Mouse (Mus musculus): Measurements from ENCODE around the gene Clba1. TPM values are rescaled to one million over a fixed set of nuclear protein-coding genes. Genes with fewer than 3 reads are reported as not detected.
A peak's percentile ranks its signal among the peaks of the same experiment; 100 is the strongest.
"Not testable (repeated sequence)": the region's sequence is repeated elsewhere in the genome, so short reads cannot be mapped to it uniquely, and the experiment has no call there.

Clba1 gene
- total RNA-seq, 1 experiment from 2014 or later: not detected

DNA sequence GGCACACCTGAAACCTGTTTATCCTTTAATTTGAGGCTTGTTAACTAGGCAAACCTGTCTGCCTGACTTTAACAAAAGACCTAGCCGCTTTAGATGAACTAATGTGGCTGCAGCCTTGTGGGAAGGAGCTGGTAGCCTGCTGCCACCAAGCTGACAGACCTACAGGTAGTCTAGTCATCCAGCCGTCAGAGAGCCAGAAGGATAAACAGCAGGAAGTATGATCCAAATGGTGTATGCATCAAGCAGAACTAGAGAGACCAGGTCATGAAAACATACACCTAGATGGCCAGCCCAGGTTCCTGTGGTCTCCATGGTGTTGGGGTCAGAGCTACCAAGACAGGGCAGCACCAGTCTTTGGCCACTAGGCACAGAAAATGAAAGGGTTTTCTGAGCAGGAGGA lies 26.3 kb downstream of the Clba1 start:
- no peak for ATAC-seq (replicated peaks; ENCODE audit: insufficient number of reproducible peaks, low FRiP score, low TSS enrichment, poor library complexity, severe bottlenecking)

DNA sequence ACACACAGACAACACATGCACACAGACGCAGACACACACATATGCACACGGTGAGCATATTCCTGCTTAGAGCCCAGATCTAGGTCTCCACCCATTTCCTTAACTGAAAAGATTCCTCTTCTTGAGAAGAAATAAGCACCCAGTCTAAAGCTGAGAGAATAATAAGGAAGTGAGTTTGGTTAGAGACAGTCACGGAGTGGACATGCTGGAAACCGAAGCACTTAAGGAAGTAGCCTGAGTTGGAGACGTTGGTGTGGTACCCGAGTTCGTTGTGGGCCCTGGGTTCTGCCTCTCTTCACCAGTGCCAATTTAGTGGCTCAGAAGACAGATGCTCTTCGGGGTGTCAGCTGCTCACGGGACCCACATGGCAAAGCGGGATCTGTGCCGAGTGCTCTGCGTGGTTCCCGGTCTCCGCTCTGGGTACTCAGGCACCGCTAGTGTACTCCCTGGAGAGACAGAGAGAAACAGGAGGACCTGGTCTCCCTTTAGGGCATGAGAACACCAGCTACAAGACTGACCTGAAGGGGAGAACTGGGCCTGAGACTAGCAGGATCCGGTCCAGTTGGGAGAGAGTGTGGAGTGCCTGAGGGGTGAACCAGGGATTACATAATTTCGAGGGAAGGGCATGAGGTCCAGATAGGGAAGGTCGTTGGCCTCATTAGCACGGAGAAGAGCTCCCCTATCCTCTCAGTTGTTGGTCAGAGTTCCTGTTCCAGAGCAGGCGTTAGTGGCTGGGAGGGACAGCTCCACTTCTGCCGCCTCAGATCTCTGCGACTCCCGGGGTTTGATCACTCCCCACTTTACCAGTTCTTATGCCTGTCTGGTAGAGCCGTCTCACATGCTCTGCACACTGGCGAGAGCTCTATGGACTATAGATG lies 31.7 kb downstream of the Clba1 start:
- peak; percentile 82 for ATAC-seq (replicated peaks; ENCODE audit: insufficient number of reproducible peaks, low FRiP score, low TSS enrichment, poor library complexity, severe bottlenecking)

DNA sequence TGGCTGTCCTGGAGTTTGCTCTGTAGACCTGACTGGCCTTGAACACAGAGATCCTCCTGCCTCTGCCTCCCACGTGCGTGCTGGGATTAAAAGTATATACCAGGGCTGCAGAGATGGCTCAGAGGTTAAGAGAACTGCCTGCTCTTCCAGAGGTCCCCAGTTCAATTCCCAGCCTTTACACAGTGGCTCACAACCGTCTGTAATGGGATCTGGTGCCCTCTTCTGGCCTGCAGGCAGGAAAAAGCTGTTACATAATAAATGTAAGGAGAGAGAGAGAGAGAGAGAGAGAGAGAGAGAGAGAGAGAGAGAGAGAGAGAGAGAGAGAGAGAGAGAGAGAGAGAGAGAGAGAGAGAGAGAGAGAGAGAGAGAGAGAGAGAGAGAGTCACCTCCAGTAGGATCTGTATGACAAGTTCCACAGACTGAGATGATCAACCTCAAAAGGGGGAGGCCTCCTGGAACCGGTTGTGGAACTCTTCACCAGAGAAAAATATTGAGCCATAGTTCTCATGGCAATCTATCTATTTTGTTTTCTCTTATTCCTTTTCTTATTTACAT lies 32.7 kb downstream of the Clba1 start:
- not testable (repeated sequence) for ATAC-seq (replicated peaks; ENCODE audit: insufficient number of reproducible peaks, low FRiP score, low TSS enrichment, poor library complexity, severe bottlenecking)

GRCm38 (mm10) chr12:112842128-112842527 lies 33.4 kb downstream of the Clba1 start:
- not testable (repeated sequence) for ATAC-seq (replicated peaks; ENCODE audit: insufficient number of reproducible peaks, low FRiP score, low TSS enrichment, poor library complexity, severe bottlenecking)

- peak; percentile 68 for ATAC-seq (replicated peaks; ENCODE audit: insufficient number of reproducible peaks, low FRiP score, low TSS enrichment, poor library complexity, severe bottlenecking)
These were observed 35.1 kb downstream of the Clba1 start for GRCm38 (mm10) chr12:112843803-112844202.

DNA sequence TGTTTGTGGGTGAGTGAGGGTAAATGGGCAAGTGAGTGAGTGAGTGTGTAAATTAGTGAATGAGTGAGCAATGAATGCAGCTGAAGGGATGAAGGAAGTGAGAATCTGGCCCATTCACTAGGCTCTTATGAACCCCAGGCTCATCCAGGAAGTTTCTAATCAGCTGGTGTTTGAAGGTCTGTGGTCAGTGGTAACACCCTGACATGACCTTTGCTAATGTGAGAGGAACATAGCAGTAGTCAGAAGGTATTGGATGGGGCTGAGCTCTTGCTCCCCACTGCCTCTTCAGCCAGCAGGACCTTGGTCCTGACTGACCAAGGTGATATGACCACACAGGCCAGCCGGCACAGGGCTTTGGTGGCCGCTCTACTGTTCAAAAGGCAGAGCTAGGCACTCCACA lies 39.1 kb downstream of the Clba1 start:
- peak; percentile 73 for ATAC-seq (replicated peaks; ENCODE audit: insufficient number of reproducible peaks, low FRiP score, low TSS enrichment, poor library complexity, severe bottlenecking)

- ATAC-seq (replicated peaks; ENCODE audit: insufficient number of reproducible peaks, low FRiP score, low TSS enrichment, poor library complexity, severe bottlenecking): peak; percentile 29; the same call in 1 of the 2 replicates
These were observed 40.7 kb downstream of the Clba1 start for GRCm38 (mm10) chr12:112849235-112850022.

DNA sequence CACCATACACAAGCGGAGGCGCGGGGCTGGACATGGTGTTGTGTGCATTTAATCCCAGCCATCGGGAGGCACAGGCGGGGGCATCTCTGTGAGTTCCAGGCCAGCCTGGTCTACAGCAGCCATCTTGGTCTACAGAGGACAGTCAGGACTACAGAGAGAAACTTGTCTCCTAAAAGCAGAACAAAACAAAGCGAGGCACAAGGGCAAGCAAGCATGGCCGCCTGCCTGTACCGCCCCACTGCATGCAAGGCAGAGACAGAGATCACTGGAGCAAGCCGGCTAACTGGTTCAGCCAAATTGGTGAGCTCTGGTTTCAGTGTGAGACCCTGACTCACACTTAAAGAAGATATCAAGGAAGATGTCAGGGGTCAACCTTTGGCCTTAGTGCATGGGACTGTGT lies 41.6 kb downstream of the Clba1 start:
- ATAC-seq (replicated peaks; ENCODE audit: insufficient number of reproducible peaks, low FRiP score, low TSS enrichment, poor library complexity, severe bottlenecking): no peak

GRCm38 (mm10) chr12:112851116-112851515 lies 42.4 kb downstream of the Clba1 start:
- no peak for ATAC-seq (replicated peaks; ENCODE audit: insufficient number of reproducible peaks, low FRiP score, low TSS enrichment, poor library complexity, severe bottlenecking)

DNA sequence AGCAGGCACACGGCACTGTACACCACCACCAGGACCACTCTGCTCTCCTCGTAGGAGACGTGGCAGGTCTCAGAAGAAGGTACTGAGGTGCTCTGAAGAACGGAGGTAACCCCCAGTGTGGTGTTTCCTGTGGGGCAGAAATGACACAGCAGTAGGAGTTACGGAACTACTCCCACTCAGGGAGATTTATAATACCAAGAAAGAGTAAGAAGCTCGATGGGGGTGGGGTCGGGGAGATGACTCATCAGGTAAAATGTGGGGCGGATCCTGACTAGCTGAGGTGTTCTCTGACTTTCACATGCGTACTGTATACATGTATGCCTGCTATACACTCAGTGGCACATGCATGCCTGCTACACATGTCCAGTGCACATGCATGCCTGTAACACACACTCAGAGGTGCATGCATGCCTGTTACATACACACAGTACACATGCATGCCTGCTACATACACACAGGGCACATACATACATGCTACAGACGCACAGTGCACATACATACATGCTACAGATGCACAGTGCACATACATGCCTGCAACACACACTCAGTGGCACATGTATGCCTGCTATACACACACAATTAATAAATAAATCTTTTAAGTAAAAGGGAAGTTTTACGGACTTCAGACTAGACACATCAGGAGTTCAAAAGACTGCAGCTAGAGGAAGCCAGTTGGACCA lies 44.5 kb downstream of the Clba1 start:
- no peak for ATAC-seq (replicated peaks; ENCODE audit: insufficient number of reproducible peaks, low FRiP score, low TSS enrichment, poor library complexity, severe bottlenecking)

- ATAC-seq (replicated peaks; ENCODE audit: insufficient number of reproducible peaks, low FRiP score, low TSS enrichment, poor library complexity, severe bottlenecking): peak; percentile 32
These were observed 46.0 kb downstream of the Clba1 start for GRCm38 (mm10) chr12:112854610-112855333.

GRCm38 (mm10) chr12:112856338-112856737 lies 47.6 kb downstream of the Clba1 start:
- no peak for ATAC-seq (replicated peaks; ENCODE audit: insufficient number of reproducible peaks, low FRiP score, low TSS enrichment, poor library complexity, severe bottlenecking)

DNA sequence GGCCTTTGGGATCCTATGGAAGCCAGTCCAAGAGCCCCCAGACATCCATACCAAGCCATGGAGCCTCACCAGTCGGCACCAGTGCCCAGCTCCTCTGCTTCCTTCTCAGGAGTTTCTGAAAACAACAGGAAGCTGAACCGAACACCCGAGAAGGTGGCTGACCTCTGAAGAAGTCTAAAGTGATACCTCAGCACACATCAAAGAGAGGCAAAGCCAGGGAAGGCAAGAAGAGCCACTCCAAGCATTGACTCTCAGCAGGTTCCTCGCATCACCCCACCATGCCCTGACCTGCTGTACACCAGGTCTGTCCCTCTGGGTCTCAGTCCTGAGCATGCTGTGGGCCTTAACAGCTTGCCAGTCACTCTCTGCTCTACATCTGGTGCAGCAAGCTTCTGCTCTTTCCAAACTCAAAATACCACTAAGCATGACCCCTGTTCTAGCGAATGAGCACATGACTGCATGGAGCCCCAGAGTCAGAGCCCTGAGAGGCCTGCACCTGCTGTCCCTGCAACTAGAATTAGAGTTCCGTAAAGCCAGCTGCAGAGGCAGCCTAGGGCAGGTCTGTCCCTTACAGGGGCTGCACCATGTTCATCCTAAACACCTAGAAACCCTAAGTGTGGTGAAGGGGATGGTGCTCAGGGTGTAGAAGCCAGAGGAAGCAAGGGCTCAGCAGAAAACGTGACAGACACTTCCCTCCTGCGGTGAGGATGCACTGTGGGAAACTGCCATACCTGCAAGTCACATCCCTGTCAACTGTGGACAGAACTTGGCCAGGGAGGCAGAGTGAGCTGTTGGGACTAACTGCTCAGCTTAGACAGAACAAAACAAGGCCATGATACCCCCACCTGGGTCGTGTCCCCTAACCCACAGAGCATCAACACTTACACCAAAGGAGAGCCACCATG lies 48.5 kb downstream of the Clba1 start:
- ATAC-seq (replicated peaks; ENCODE audit: insufficient number of reproducible peaks, low FRiP score, low TSS enrichment, poor library complexity, severe bottlenecking): no peak

DNA sequence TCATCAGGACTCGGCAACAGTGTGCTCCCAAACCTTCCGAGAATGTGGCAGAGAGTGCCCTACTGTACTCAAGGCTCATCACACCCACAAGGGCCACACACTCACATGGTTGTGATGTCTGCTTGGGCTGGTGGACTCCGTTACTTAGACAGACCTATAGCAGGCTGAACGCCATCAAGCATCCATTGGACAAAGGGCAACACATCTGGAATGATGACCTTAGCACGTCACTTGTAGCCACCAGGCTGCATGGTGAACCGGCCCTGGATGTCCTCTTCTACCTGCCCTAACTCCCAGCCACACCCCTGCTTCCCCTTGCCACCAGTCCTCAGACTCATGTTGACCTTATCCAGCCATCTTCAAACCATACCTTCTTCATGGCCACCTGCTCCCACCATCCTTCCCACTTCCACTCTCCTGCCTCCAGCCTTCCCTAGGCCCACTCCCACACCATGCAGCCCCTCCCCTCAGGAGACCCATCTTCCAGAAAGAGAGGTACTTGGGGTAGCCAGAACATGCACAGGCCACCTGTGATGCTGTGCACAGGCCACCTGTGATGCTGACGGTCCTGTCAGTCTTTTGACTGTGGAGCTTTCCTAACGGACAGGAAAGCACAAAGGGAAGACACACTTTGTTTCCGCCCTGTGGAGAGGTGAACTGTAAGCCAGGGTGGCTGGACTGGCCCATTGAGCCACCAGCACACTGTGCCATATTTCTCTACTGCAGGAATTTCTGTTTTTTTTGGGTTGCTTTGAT lies 50.0 kb downstream of the Clba1 start:
- ATAC-seq (replicated peaks; ENCODE audit: insufficient number of reproducible peaks, low FRiP score, low TSS enrichment, poor library complexity, severe bottlenecking): no peak

GRCm38 (mm10) chr12:112859930-112860329 lies 51.2 kb downstream of the Clba1 start:
- ATAC-seq (replicated peaks; ENCODE audit: insufficient number of reproducible peaks, low FRiP score, low TSS enrichment, poor library complexity, severe bottlenecking): 0 out of 2 replicates have a peak, but pooled peaks have one; percentile 7

DNA sequence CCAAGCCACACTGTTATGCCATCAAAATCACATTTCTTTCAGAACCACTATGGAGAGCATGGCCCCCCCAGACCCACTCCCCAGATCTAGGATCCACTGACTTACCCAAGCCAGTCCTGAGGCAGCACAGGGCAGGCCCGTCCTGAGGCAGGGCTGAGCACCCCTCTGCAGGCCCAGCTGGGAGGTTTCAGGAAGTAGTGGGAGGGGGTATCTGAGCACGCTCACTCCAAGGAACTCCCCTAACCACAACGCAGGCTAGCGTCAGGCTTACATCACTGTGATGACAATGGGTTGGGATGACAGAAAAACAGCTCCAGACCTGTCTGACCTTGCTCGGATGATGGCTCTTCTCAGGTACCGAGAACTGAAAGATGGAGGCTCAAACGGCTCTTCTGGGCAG lies 52.0 kb downstream of the Clba1 start:
- peak; percentile 75 for ATAC-seq (replicated peaks; ENCODE audit: insufficient number of reproducible peaks, low FRiP score, low TSS enrichment, poor library complexity, severe bottlenecking)

- ATAC-seq (replicated peaks; ENCODE audit: insufficient number of reproducible peaks, low FRiP score, low TSS enrichment, poor library complexity, severe bottlenecking): no peak
These were observed 53.2 kb downstream of the Clba1 start for GRCm38 (mm10) chr12:112861911-112862321.

Measured in monocyte, adult 5-6 weeks (primary cell).